Mouse (Mus musculus) frontal cortex, postnatal 14 days (tissue): ENCODE data around the gene Ttc7.

ENCODE experiments used
- DNase-seq, 2 experiments: peaks; one replicate each; pipeline ENCODE4 v3.0.0; 2022; ENCODE audit warnings: low spot score in 2 of 2

Ttc7 gene

GRCm38 (mm10) chr17:87429431-87429830 lies 146.7 kb downstream of the Ttc7 start:
- DNase-seq, result no peak
